Mouse (Mus musculus) ovary, adult 18-20 months (tissue): ENCODE measurements around the gene Schip1.

Source experiments
- DNase-seq: peaks from one replicate; pipeline ENCODE4 v3.0.0; 2022; ENCODE audit warnings: low spot score, mixed read lengths

Schip1 gene

GRCm38 (mm10) chr3:68477478-68477877, 412.9 kb downstream of the Schip1 start:
- no peak for DNase-seq

- no peak for DNase-seq
Measured at GRCm38 (mm10) chr3:68479266-68479665, 414.7 kb downstream of the Schip1 start.

- DNase-seq: no peak
Measured at GRCm38 (mm10) chr3:68483517-68483916, 418.9 kb downstream of the Schip1 start.

GRCm38 (mm10) chr3:68484021-68484420, 419.4 kb downstream of the Schip1 start:
- DNase-seq: no peak

- no peak for DNase-seq
Measured at GRCm38 (mm10) chr3:68484561-68484960, 420.0 kb downstream of the Schip1 start.

GRCm38 (mm10) chr3:68487621-68488020, 423.0 kb downstream of the Schip1 start:
- no peak for DNase-seq

- DNase-seq: no peak
Measured at GRCm38 (mm10) chr3:68488316-68488715, 423.7 kb downstream of the Schip1 start.

- DNase-seq: no peak
Measured at GRCm38 (mm10) chr3:68491516-68491915, 426.9 kb downstream of the Schip1 start.

- no peak for DNase-seq
Measured at GRCm38 (mm10) chr3:68492066-68492465, 427.5 kb downstream of the Schip1 start.

GRCm38 (mm10) chr3:68492513-68492912, 427.9 kb downstream of the Schip1 start:
- DNase-seq: no peak

GRCm38 (mm10) chr3:68493170-68493585, 428.6 kb downstream of the Schip1 start:
- DNase-seq: peak; percentile 25

- DNase-seq: peak; percentile 68
Measured at GRCm38 (mm10) chr3:68493586-68494295, 429.1 kb downstream of the Schip1 start.

GRCm38 (mm10) chr3:68494296-68495095, 429.9 kb downstream of the Schip1 start:
- no peak for DNase-seq

- DNase-seq: no peak
Measured at GRCm38 (mm10) chr3:68495096-68495735, 430.6 kb downstream of the Schip1 start.

- no peak for DNase-seq
Measured at GRCm38 (mm10) chr3:68495736-68496242, 431.2 kb downstream of the Schip1 start.

- no peak for DNase-seq
Measured at GRCm38 (mm10) chr3:68496513-68496912, 431.9 kb downstream of the Schip1 start.

GRCm38 (mm10) chr3:68499532-68500152, 435.0 kb downstream of the Schip1 start:
- no peak for DNase-seq

GRCm38 (mm10) chr3:68504838-68505237, 440.2 kb downstream of the Schip1 start:
- no peak for DNase-seq

- no peak for DNase-seq
Measured at GRCm38 (mm10) chr3:68506769-68507318, 442.2 kb downstream of the Schip1 start.

- DNase-seq: peak; percentile 73
Measured at GRCm38 (mm10) chr3:68508629-68509028, 444.0 kb downstream of the Schip1 start.

GRCm38 (mm10) chr3:68510872-68511271, 446.3 kb downstream of the Schip1 start:
- no peak for DNase-seq

GRCm38 (mm10) chr3:68511744-68512143, 447.1 kb downstream of the Schip1 start:
- DNase-seq: no peak
